Mouse (Mus musculus) testis, adult 2 months (tissue): ENCODE measurements around the gene Mgrn1.

Experiments
- CTCF ChIP-seq: fragments of 200-500 bp; IDR thresholded peaks from 2 replicates; pipeline ENCODE4 v1.5.1; 2012; ENCODE audit warnings: low read depth, mild to moderate bottlenecking, inconsistent platforms, low read length, moderate library complexity; ENCODE audit not compliant: control insufficient read depth, insufficient read depth, insufficient replicate concordance
- POLR2A ChIP-seq: fragments of 200-500 bp; IDR thresholded peaks from 2 replicates; pipeline ENCODE4 v1.6.1; 2012; ENCODE audit warnings: low read depth, mild to moderate bottlenecking, inconsistent platforms, low read length, moderate library complexity; ENCODE audit not compliant: control insufficient read depth

DNA sequence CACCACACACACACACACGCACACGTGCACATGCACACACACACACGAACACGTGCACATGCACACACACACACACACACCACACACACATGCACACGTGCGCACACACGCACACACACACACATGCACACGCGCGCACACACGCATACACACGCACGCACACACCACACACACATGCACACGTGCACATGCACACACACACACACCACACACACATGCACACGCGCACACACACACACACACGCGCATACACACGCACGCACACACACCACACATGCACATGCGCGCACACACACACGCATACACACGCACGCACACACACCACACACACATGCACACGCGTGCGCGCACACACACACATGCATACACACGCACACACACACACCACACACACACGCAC, 49.4 kb downstream of the Mgrn1 start:
- 0 out of 2 replicates have a peak, but pooled peaks have one; percentile 5 for TF ChIP-seq CTCF
- peak; percentile 40; the same call in 1 of the 2 replicates for TF ChIP-seq POLR2A
